Mouse (Mus musculus) heart, embryonic 11.5 days (tissue): ENCODE results near the gene Tfrc. TPM values are rescaled to one million over a fixed set of nuclear protein-coding genes. Genes with fewer than 3 reads are reported as not detected.

ENCODE experiments used
- ATAC-seq: fragments of 200-750 bp; cut with Nextera tagmentation; replicated peaks from 2 replicates; pipeline ENCODE4 v1.8.0; 2017; ENCODE audit warnings: moderate library complexity; ENCODE audit not compliant: insufficient number of reproducible peaks, low FRiP score, low TSS enrichment
- H3K27ac ChIP-seq: fragments of 300-500 bp; sonication (generic); 2 replicates; pipeline ENCODE4 v1.5.1; 2014; ENCODE audit warnings: mild to moderate bottlenecking, low read depth, low read length
- H3K27me3 ChIP-seq: fragments of 300-500 bp; sonication (generic); 2 replicates; pipeline ENCODE4 v1.6.1; 2014; ENCODE audit warnings: mild to moderate bottlenecking, low read length, mixed read lengths; ENCODE audit not compliant: control insufficient read depth, insufficient read depth
- H3K36me3 ChIP-seq: fragments of 300-500 bp; sonication (generic); 2 replicates; pipeline ENCODE4 v1.6.1; 2014; ENCODE audit warnings: mild to moderate bottlenecking, low read length, moderate library complexity, mixed read lengths; ENCODE audit not compliant: control insufficient read depth, insufficient read depth
- H3K4me1 ChIP-seq: fragments of 300-500 bp; sonication (generic); 2 replicates; pipeline ENCODE4 v1.6.1; 2014; ENCODE audit warnings: low read length; ENCODE audit not compliant: control insufficient read depth, insufficient read depth
- H3K4me2 ChIP-seq: fragments of 300-500 bp; sonication (generic); 2 replicates; pipeline ENCODE4 v1.6.1; 2014; ENCODE audit warnings: mild to moderate bottlenecking, moderate library complexity
- H3K4me3 ChIP-seq: fragments of 300-500 bp; sonication (generic); 2 replicates; pipeline ENCODE4 v1.5.1; 2014; ENCODE audit warnings: low read depth, low read length
- H3K9ac ChIP-seq: fragments of 300-500 bp; sonication (generic); 2 replicates; pipeline ENCODE4 v1.6.1; 2014; ENCODE audit warnings: mild to moderate bottlenecking, low read depth, low read length, moderate library complexity
- H3K9me3 ChIP-seq: fragments of 300-500 bp; sonication (generic); replicated peaks from 2 replicates; pipeline ENCODE4 v1.6.1; 2016; ENCODE audit warnings: low read length; ENCODE audit not compliant: control insufficient read depth
- WGBS: fragments of 180-500 bp; shearing (Covaris S2); extraction: QIAGEN DNeasy Blood & Tissue Kit; methylation state at CpG from one replicate; pipeline ENCODE4 v1.1.7; 2014; ENCODE audit not compliant: insufficient replicate concordance; 5-methylcytosine and 5-hydroxymethylcytosine counted together
- polyA plus RNA-seq: library from polyadenylated mRNA; unstranded; fragments of >200 nt; fragmentation: Nextera tagmentation; extraction: Ambion mirVana; gene quantifications from 2 replicates; pipeline ENCODE4 v1.2.1, GENCODE M21; 2014

The Tfrc gene
- polyA plus RNA-seq, 1 experiment from 2014 or later, result 66.7 TPM

DNA sequence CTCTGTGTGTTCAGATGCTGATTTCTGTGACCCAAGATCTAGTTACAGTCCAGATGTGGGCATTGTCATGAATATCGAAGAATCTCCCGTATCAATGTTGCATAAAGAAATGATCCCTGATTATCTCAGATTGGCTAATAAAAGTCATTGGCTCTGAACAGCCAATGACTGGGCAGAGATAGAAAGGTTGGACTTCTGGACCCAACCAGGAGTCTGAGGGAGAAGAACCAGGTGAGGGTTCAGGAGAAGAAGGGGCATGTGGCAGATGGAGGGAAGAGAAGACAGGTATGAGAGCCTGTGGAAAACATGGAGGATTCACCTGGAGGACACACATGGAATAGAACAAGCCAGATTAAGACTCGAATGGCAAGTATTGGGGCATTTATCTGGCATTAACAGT is 20.2 kb upstream of the Tfrc start:
- WGBS, result 79% methylated on average over 3 of the region's 3 CpGs
- Histone ChIP-seq H3K4me3 (no peak overlapping the region), H3K27ac (no peak overlapping the region), H3K27me3 (no peaks in the 10 kb centered on the region), H3K9ac (no peak overlapping the region), H3K36me3 (no peaks in the 10 kb centered on the region), H3K4me1 (no peaks in the 10 kb centered on the region), H3K4me2 (no peak overlapping the region), H3K9me3 (no peaks in the 10 kb centered on the region)
- ATAC-seq, result no peak

DNA sequence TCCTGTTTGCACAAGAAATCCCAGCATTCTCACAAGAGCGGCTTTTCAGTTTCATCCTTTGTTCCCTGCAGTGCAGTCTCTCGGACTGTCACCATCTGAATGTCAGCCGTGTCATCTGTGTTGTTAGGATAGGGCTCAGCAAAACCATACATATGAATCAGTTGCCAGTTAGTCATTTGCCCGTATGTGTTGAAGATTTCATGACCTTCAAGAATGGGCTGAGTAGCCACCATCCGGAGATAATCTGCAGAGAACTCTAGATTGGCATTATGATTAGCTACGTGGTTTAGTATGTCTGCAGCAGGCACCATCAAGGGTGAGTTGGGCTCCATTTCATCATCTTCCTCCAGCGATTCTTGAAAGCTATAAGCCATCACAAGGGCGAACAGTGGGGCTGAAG is 17.2 kb upstream of the Tfrc start:
- WGBS, result 81% methylated on average over 8 of the region's 8 CpGs
- H3K27ac ChIP-seq, result no peak overlapping the region
- H3K9ac ChIP-seq, result no peak overlapping the region
- no peaks in the 10 kb centered on the region for H3K36me3 ChIP-seq
- no peaks in the 10 kb centered on the region for H3K9me3 ChIP-seq
- H3K4me1 ChIP-seq, result no peaks in the 10 kb centered on the region
- no peak for ATAC-seq
- H3K27me3 ChIP-seq, result no peaks in the 10 kb centered on the region
- no peak overlapping the region for H3K4me3 ChIP-seq
- H3K4me2 ChIP-seq, result no peak overlapping the region

DNA sequence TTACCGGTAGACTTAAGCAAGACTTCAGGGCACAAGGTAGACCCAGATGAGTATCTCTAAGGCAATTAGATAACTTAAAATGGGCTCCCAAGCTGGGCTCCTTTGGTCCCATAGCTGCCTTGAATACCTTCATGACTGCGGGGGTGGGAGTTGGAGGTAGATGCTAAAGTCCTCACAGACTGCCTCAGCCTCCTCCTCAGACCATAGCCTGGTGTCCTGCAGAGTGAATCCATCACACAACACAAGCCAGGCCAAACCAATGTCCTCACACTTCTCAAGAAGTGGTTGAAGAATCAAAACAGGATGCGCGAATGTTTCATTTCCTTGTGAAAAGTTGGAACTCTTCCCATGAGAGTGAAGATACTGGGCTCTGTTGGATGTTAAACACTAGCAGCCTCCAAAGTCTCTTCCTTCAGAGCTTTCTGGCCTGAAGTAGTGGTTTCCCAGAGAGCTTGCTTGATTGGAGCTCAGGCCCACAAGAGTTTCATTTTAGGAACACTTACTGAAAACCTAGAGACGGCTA is 15.4 kb upstream of the Tfrc start:
- Histone ChIP-seq H3K36me3 (no peaks in the 10 kb centered on the region), H3K9ac (no peak overlapping the region), H3K27me3 (no peaks in the 10 kb centered on the region), H3K4me3 (no peak overlapping the region), H3K27ac (no peak overlapping the region), H3K9me3 (no peaks in the 10 kb centered on the region), H3K4me1 (no peaks in the 10 kb centered on the region), H3K4me2 (no peak overlapping the region)
- 86% methylated on average over 5 of the region's 5 CpGs for WGBS
- ATAC-seq, result no peak

DNA sequence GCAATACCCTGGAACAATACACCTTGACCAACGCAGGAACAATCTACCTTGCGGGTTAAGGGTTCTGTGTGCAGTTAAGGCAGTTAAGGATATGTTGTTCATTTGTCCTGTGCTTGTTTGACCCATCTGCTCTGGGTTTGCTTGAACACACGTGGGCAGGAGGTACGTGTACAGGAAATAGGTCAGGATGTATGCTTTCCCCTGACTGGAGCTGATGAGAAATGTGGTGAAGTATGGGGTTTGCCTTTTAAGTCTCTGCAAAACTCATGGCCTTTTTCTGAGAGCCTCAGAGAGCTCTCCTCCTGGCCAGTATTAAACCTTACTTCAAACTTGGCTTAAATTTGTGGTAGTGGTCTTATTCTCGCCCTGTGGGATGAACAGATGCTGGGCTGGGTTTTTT is 14.8 kb upstream of the Tfrc start:
- ATAC-seq, result no peak
- 75% methylated on average over 5 of the region's 5 CpGs for WGBS

DNA sequence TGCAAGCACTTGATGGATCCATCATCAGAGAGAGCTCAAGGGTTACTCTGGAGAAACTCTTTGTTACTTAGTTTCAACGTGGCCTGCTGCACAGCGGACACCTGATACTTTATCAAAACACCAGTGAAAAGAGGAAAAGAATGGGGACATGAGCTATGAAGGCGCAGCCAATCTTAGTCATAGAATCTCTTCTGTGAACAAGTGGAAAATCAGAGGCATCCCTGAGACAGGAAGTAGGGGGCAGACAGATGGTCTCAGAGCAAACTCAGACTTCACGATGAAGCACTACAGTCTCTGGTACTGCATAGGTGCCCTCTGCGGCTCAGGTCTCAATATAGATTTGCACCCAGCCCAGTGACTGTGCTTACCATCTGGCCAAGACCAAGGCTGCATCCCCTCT is 14.0 kb upstream of the Tfrc start:
- Histone ChIP-seq H3K27ac (no peak overlapping the region), H3K9ac (no peak overlapping the region), H3K36me3 (no peaks in the 10 kb centered on the region), H3K4me3 (no peak overlapping the region), H3K9me3 (no peaks in the 10 kb centered on the region), H3K4me2 (no peak overlapping the region), H3K27me3 (no peaks in the 10 kb centered on the region), H3K4me1 (no peaks in the 10 kb centered on the region)
- ATAC-seq, result no peak
- WGBS, result 63% methylated on average over 5 of the region's 5 CpGs

More for the DNA sequence above, 14.8 kb upstream of the Tfrc start:
- Histone ChIP-seq H3K36me3 (no peaks in the 10 kb centered on the region), H3K4me2 (no peak overlapping the region), H3K9ac (no peak overlapping the region), H3K27ac (no peak overlapping the region), H3K27me3 (no peaks in the 10 kb centered on the region), H3K4me3 (no peak overlapping the region), H3K4me1 (no peaks in the 10 kb centered on the region), H3K9me3 (no peaks in the 10 kb centered on the region)

DNA sequence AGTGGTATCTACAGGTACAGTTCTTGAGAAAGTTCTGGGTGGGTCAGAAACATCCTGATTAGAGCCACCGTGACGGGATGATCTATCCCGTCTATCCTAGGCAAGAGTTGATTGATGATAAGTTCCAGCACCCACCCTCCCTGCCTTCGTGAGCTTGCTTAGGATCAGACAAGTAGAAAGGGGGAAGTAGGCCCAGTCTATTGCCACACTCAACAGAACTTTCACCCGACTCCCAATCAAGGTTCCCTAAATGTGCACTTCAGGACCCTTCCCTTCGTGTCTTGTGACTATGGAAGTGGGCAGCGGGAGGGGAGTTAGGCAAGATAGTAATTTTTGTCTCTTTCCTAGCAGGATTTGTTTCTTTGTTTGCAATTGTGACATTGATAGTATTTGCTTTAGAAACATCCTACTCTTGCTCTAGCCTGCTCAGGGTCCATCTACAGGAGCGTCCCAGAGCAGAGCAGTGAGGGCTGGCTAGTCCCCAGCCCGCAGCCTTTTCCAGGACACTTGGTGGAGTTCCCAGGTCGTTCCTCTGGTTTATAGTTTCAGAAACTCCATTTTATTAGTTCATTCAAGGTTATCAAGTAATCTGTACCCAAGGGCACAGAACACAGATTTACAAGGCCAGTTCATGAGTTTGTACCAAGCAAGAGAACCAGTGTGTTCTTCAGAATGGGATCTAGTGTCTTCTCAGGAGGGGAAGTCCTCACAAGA is 13.4 kb upstream of the Tfrc start:
- no peak overlapping the region for H3K27ac ChIP-seq
- no peaks in the 10 kb centered on the region for H3K9me3 ChIP-seq
- no peak overlapping the region for H3K9ac ChIP-seq
- WGBS, result 80% methylated on average over 10 of the region's 10 CpGs
- H3K4me3 ChIP-seq, result no peak overlapping the region
- H3K36me3 ChIP-seq, result no peaks in the 10 kb centered on the region
- no peaks in the 10 kb centered on the region for H3K4me1 ChIP-seq
- no peaks in the 10 kb centered on the region for H3K27me3 ChIP-seq
- ATAC-seq, result no peak
- no peak overlapping the region for H3K4me2 ChIP-seq

DNA sequence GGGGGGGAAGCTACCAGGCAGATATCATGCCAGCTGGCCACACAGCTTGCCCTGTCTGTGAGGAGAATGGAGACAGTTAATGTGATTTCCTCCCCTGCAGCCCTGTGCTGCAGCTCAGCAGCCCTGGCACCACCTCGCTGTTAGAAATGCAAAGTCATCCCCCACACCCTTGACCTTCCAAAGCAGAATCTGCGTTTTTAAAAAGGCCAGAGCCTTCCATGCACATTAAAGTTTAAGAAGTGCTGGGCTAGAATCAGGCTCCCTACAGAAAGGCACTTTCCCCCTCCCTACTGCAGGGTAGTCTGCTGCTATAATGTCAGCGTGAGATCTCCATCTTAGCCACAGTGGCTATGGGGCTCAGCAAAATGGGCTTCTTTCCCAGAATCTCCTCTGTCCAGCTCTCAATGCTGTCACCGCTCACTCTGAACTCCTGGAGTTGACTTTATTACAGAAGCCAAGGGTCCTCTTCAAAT is 10.8 kb upstream of the Tfrc start:
- Histone ChIP-seq H3K9ac (no peak overlapping the region), H3K27ac (0 out of 2 replicates have a peak overlapping the region, but pooled peaks have one; percentile 22), H3K27me3 (no peaks in the 10 kb centered on the region), H3K4me3 (no peak overlapping the region), H3K4me2 (no peak overlapping the region), H3K4me1 (no peaks in the 10 kb centered on the region), H3K9me3 (no peaks in the 10 kb centered on the region), H3K36me3 (no peaks in the 10 kb centered on the region)
- 34% methylated on average over 4 of the region's 4 CpGs for WGBS
- no peak for ATAC-seq

DNA sequence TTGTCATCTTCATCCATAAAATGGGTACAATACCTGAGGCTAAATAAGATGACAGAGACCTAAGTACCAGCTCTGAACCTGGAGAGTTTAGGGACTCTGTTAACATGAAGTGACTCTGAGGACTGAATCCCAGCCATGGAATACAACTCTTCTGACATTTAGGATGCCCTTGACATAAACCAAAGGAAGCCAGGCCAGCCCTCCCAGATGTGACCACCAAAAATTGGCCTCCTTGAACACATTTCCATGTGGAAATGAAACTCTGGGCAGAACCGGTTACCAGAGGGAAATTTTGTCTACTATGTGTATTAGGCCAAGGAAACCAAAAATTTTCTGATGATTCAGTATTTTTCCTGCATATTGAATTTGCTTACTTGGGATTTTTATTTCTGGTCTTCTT is 9.6 kb upstream of the Tfrc start:
- H3K27ac ChIP-seq, result no peak overlapping the region
- no peaks in the 10 kb centered on the region for H3K27me3 ChIP-seq
- H3K9me3 ChIP-seq, result no peaks in the 10 kb centered on the region
- no peak overlapping the region for H3K4me2 ChIP-seq
- WGBS, result 86% methylated on average over 1 of the region's 1 CpGs
- ATAC-seq, result no peak
- H3K4me3 ChIP-seq, result no peak overlapping the region
- H3K4me1 ChIP-seq, result no peaks in the 10 kb centered on the region
- no peaks in the 10 kb centered on the region for H3K36me3 ChIP-seq
- no peak overlapping the region for H3K9ac ChIP-seq

DNA sequence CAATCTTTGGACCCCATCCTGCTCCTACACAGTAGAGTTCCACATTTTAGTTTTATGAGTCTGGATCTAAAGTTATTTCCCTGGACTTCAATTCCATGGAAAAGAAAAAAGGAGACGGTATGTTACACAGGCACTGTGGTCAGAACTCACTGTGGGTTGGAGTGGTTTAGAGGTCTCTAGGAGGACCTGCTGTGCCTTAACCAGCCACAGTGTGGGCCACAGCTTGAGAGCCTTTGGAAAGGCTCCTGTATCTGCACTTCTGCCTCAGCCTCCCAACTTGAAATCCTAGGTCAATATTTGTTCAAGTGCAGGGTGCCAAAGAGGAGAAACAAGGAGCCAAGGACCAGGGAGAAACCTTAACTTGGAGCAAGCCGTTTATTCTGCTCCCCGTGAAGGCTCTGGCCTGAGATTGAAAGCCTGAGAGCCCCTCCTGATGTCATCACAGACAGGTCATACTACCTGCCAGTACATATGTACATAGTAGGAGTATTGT is 6.5 kb upstream of the Tfrc start:
- Histone ChIP-seq H3K9me3 (no peaks in the 10 kb centered on the region), H3K27me3 (no peaks in the 10 kb centered on the region), H3K4me3 (no peak overlapping the region), H3K36me3 (no peaks in the 10 kb centered on the region), H3K9ac (no peak overlapping the region), H3K4me1 (no peaks in the 10 kb centered on the region), H3K27ac (no peak overlapping the region), H3K4me2 (no peak overlapping the region)
- 65% methylated on average over 3 of the region's 3 CpGs for WGBS
- ATAC-seq, result no peak
